Mouse (Mus musculus) E14TG2a.4 (cell line): ENCODE measurements around the gene Bglap2.
A peak's percentile ranks its signal among the peaks of the same experiment; 100 is the strongest.

Source experiments
- CTCF ChIP-seq: conservative IDR thresholded peaks from 2 replicates; pipeline ENCODE4 v1.5.1; 2014; ENCODE audit warnings: low read length
- NANOG ChIP-seq: IDR thresholded peaks from 2 replicates; pipeline ENCODE4 v1.6.1; 2014; ENCODE audit warnings: borderline replicate concordance, low read length, mixed read lengths
- POU5F1 ChIP-seq: IDR thresholded peaks from 2 replicates; pipeline ENCODE4 v1.6.1; 2014; ENCODE audit warnings: low read length, borderline replicate concordance

DNA sequence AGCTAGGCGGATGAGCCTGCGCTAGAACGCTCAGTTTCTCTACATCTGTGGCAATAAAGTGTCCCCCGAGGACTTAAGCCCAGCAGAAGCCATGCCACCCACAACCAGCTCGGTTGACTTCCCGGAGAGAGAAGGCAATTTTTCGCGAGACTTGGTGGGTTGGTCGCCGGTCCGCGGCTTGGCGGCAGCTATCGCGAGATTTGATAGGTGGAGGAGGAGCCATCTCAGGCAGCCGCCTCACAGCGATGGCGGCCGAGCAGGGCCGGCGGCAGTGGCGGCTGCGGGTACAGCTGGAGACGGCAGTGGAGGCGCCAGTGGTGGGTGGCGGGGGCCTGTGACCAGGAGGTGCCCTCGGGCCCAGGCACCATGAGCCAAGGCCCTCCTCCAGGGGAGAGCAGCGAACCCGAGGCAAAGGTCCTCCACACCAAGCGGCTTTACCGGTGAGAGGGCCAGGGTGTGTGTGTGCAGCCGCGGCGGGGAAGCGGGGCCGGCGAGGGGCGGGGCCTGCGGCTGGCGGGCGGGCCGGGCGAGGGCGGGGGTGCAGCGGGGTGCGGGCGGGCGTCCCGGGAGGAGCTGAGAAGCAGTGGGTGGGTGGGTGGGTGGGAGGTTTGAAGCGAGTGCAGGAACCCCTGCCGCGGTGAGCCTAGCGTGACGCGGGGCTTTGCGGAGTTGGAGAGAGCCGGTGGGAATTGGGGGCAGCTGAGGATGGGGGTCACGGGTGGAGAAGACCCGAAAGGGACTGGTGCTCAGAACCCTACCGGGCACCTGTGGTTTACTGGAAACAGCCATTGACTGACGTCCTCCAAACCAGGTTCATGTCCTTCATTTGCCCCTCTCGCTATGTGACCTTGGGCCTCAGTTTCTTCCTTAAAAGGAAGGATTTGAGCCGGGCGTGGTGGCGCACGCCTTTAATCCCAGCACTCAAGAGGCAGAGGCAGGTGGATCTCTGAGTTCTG is 42.2 kb downstream of the Bglap2 start, which contains the start of the genes Tmem79 and Smg5:
- TF ChIP-seq CTCF = no peak
- TF ChIP-seq POU5F1 = no peak
- peak; percentile 40; the same call in 1 of the 2 replicates for TF ChIP-seq NANOG
